Mouse (Mus musculus) midbrain, embryonic 12.5 days (tissue): Measurements from ENCODE around the gene Fnip1. TPM values are rescaled to one million over a fixed set of nuclear protein-coding genes. Genes with fewer than 3 reads are reported as not detected.
"Not testable (repeated sequence)": the region's sequence is repeated elsewhere in the genome, so short reads cannot be mapped to it uniquely, and the experiment has no call there.

ENCODE experiments used
- ATAC-seq: fragments of 200-750 bp; cut with Nextera tagmentation; 2 replicates; pipeline ENCODE4 v1.8.0; 2017; ENCODE audit warnings: low read depth, moderate TSS enrichment, moderate library complexity; ENCODE audit not compliant: low FRiP score
- H3K27ac ChIP-seq: fragments of 300-500 bp; sonication (generic); replicated peaks from 2 replicates; pipeline ENCODE4 v1.5.1; 2016; ENCODE audit warnings: mild to moderate bottlenecking
- H3K27me3 ChIP-seq: fragments of 300-500 bp; sonication (generic); 2 replicates; pipeline ENCODE4 v1.6.1; 2016; ENCODE audit warnings: mild to moderate bottlenecking
- H3K36me3 ChIP-seq: fragments of 300-500 bp; sonication (generic); 2 replicates; pipeline ENCODE4 v1.6.1; 2016
- H3K4me1 ChIP-seq: fragments of 300-500 bp; sonication (generic); 2 replicates; pipeline ENCODE4 v1.6.1; 2016
- H3K4me2 ChIP-seq: fragments of 300-500 bp; sonication (generic); replicated peaks from 2 replicates; pipeline ENCODE4 v1.6.1; 2016; ENCODE audit warnings: mild to moderate bottlenecking, moderate library complexity
- H3K4me3 ChIP-seq: fragments of 300-500 bp; sonication (generic); 2 replicates; pipeline ENCODE4 v1.5.1; 2016; ENCODE audit warnings: mild to moderate bottlenecking
- H3K9ac ChIP-seq: fragments of 300-500 bp; sonication (generic); replicated peaks from 2 replicates; pipeline ENCODE4 v1.6.1; 2016; ENCODE audit warnings: mild to moderate bottlenecking, moderate library complexity
- H3K9me3 ChIP-seq: fragments of 300-500 bp; sonication (generic); 2 replicates; pipeline ENCODE4 v1.6.1; 2016; ENCODE audit warnings: mild to moderate bottlenecking
- WGBS: fragments of 180-500 bp; shearing (Covaris S2); methylation state at CpG from one replicate; pipeline ENCODE4 v1.1.7; 2016; 5-methylcytosine and 5-hydroxymethylcytosine counted together
- polyA plus RNA-seq: library from polyadenylated mRNA; unstranded; fragments of >200 nt; fragmentation: Nextera tagmentation; extraction: Ambion mirVana; gene quantifications from 2 replicates; pipeline ENCODE4 v1.2.1, GENCODE M21; 2016

Fnip1 gene
- polyA plus RNA-seq, 1 experiment from 2014 or later, result 13.3 TPM

DNA sequence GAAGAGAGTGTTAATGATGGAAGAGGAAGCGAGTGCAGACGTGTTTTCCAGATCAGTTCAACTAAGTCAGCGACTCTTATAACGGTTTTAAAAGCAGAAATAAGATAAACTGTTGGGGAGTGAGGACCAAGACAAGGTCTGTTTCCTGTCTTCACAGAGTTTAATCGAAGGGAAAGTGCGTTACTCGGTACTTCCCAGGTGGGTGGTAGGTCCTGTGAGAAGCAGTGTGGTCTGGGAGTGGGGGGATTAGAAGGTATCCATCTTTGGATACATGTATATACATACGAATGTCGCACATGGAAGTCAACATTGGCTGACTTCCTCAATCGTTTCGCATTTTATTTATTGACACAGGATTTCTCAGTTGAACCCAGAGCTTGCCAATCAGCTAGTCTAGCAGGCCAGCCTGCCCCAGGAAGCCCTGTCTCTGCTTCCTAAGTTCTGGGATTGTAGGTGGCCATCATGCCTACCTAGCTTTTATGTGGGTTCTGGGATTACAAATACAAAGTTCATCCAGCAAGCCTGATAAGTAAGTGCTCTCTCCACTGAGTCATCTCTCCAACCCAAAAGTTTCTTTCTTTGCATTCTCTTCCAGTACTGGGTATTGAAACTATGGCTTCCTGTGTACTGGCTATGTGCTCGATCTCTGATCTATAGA, 10.2 kb upstream of the Fnip1 start:
- WGBS, result 84% methylated on average over 12 of the region's 12 CpGs
- no peak overlapping the region for H3K4me3 ChIP-seq
- no peak overlapping the region for H3K9ac ChIP-seq
- H3K36me3 ChIP-seq, result no peaks in the 10 kb centered on the region
- ATAC-seq, result no peak
- no peak overlapping the region for H3K27ac ChIP-seq
- H3K9me3 ChIP-seq, result no peaks in the 10 kb centered on the region
- no peak overlapping the region for H3K4me2 ChIP-seq
- H3K4me1 ChIP-seq, result no peaks in the 10 kb centered on the region
- no peaks in the 10 kb centered on the region; the same call in 1 of the 2 replicates for H3K27me3 ChIP-seq

DNA sequence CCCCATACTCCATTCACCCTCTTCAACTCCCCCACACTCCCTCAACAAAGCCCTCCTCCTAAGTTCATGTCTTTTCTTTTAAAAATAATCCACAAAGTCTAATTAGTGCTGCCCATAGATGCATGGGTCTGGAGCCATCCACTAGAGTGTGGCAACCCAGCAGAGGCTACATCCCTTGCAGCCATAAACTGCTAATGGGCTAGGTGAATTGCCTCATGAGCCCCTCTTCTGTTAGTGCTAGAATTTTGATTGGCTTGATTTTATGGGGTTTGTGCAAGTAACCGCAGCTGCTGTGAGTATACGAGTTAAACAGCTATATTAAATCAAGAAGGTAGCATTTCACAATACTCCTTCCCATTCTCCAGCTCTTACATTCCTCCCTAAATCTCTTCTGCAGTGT, 8.8 kb upstream of the Fnip1 start:
- Histone ChIP-seq H3K4me1 (no peaks in the 10 kb centered on the region), H3K4me3 (no peak overlapping the region), H3K9ac (no peak overlapping the region), H3K27me3 (no peaks in the 10 kb centered on the region; the same call in 1 of the 2 replicates), H3K36me3 (no peaks in the 10 kb centered on the region), H3K27ac (no peak overlapping the region), H3K4me2 (no peak overlapping the region), H3K9me3 (no peaks in the 10 kb centered on the region)
- WGBS, result 95% methylated on average over 2 of the region's 2 CpGs
- no peak for ATAC-seq

DNA sequence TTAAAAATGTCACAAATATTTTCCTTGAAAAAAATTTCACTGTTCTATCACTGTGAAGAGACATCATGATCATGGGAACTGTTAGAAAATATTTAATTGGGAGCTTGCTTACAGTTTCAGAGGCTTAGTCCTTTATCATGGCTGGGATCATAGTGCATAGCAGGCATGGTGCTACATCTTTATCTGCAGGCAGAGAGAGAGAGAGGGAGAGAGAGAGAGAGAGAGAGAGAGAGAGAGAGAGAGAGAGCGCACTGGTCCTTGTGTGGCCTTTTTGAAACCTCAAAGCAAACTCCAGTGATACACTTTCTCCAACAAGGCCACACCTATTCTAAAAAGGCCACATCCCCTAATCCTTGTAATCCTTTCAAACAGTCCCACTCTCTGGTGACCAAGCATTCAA, 2.2 kb upstream of the Fnip1 start:
- H3K36me3 ChIP-seq, result no peaks in the 10 kb centered on the region
- H3K4me2 ChIP-seq, result no peak overlapping the region
- no peak overlapping the region for H3K27ac ChIP-seq
- H3K9ac ChIP-seq, result no peak overlapping the region
- H3K4me3 ChIP-seq, result no peak overlapping the region
- no peaks in the 10 kb centered on the region; the same call in 1 of the 2 replicates for H3K27me3 ChIP-seq
- H3K4me1 ChIP-seq, result peaks cover 18% of the 10 kb centered on the region
- no peaks in the 10 kb centered on the region for H3K9me3 ChIP-seq
- ATAC-seq, result no peak
- WGBS, result 86% methylated on average over 1 of the region's 1 CpGs

DNA sequence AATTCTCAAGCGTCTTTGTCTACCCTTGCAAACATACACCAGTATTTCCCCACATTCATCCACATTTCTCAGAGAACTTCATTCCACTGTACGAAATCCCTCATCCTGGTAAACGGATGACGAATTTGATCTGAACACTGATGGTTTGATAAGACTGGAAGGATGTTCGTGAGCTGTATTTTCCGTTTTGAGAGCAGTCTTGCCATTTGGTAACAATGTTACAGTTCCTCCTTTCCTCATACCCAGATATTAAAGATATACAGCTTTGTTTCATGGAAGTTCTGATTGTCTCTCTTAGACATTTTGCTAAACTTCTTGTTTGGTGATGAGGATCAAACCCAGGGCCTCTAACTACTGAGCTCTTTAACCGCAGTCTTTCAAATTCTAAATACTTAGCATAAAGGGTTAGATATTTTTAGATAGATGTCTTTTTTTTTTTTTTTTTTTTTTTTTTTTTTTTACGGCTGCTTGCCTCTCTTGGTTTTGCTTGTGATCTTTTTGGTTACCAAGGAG, 633 bp upstream of the Fnip1 start:
- Histone ChIP-seq H3K9me3 (no peaks in the 10 kb centered on the region), H3K27ac (no peak overlapping the region), H3K9ac (peak overlapping the region; percentile 51; the same call in 1 of the 2 replicates), H3K4me2 (peak overlapping the region; percentile 76), H3K27me3 (no peaks in the 10 kb centered on the region; the same call in 1 of the 2 replicates), H3K36me3 (no peaks in the 10 kb centered on the region), H3K4me1 (peaks cover 18% of the 10 kb centered on the region), H3K4me3 (peak overlapping the region; percentile 70)
- no peak for ATAC-seq
- WGBS, result 65% methylated on average over 8 of the region's 8 CpGs

DNA sequence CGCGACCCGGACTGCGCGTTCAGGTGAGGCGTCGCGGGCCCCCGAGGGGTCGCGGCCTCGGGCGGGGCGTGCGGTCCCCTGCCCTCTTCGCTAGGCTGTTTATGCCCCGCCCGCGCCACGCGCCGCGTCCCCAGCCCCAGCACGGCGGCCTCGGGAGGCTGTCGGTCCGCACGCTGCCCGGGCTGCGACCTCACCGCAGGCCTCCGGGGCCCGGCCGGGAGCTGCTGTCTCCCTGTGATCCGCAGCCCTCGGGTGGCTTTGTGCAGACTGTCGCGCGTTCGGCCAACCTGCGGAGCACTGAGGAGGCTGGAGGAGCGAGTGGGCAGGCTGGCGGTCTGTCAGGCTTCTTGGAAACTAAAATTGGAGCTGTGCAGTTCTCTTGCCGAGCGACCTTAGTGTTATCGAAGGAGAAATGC, 375 bp downstream of the Fnip1 start:
- H3K9me3 ChIP-seq, result no peaks in the 10 kb centered on the region
- peak overlapping the region; percentile 86 for H3K9ac ChIP-seq
- no peak; the same call in 1 of the 2 replicates for ATAC-seq
- peak overlapping the region; percentile 70 for H3K4me3 ChIP-seq
- H3K4me1 ChIP-seq, result peaks cover 18% of the 10 kb centered on the region
- peak overlapping the region; percentile 76 for H3K4me2 ChIP-seq
- peak overlapping the region; percentile 76 for H3K27ac ChIP-seq
- no peaks in the 10 kb centered on the region for H3K27me3 ChIP-seq
- H3K36me3 ChIP-seq, result no peaks in the 10 kb centered on the region
- under 1% methylated on average over 45 of the region's 47 CpGs for WGBS

DNA sequence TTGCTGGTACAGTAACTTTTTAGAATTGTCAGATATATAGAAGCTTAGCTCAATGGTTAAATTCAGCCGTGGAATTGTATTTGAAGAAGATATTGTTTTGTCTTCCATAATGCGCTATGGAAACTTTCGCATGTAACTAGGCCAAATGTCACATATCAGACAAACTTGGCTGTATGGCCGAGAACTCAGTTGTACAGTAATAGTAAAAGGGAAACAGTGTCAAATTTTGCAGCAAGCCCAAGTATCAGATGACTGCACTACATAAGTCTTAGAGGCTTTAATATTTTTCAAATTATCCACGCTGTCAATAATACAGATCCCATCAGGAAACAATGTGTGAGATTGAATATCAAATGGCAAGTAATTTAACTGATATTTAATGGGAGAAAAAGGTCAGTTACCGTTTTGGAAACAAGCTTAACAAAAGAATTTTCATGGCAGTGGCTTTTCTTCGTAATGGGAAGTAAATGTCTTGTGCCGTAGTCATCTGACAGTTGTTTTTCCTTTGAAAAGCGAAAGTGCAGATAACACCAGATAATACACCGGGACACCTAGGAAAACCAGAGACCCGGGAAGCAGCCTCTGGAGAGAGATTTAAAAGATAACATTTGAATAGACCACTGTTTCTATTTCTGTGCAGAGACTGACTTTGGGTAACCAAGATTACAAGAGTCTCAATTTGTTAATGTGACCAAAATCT, 1.1 kb downstream of the Fnip1 start:
- H3K27ac ChIP-seq, result no peak overlapping the region
- H3K9me3 ChIP-seq, result no peaks in the 10 kb centered on the region
- no peaks in the 10 kb centered on the region for H3K36me3 ChIP-seq
- peak overlapping the region; percentile 76 for H3K4me2 ChIP-seq
- peaks cover 18% of the 10 kb centered on the region for H3K4me1 ChIP-seq
- no peak for ATAC-seq
- H3K9ac ChIP-seq, result peak overlapping the region; percentile 86
- WGBS, result 56% methylated on average over 11 of the region's 11 CpGs
- peak overlapping the region; percentile 70 for H3K4me3 ChIP-seq
- no peaks in the 10 kb centered on the region for H3K27me3 ChIP-seq

DNA sequence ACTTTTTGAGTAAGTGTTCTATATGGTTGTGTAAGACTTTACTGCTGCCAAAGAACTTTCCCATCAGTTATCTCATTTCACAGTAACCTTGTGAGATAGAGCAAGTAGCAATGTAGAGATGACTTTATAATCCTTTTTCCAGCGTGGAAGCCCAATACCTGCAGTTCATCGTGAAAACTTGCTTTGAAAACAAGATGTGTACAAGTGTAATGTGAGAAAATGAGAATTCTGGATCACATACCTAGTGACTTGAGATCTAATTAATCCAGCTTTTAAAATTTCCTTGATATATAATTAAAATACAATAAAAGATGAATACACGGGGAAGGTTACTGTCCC, 1.7 kb downstream of the Fnip1 start:
- peak overlapping the region; percentile 76 for H3K4me2 ChIP-seq
- H3K36me3 ChIP-seq, result no peaks in the 10 kb centered on the region
- H3K9me3 ChIP-seq, result no peaks in the 10 kb centered on the region
- 82% methylated on average over 3 of the region's 3 CpGs for WGBS
- no peak overlapping the region for H3K9ac ChIP-seq
- peak overlapping the region; percentile 70 for H3K4me3 ChIP-seq
- no peak overlapping the region for H3K27ac ChIP-seq
- H3K4me1 ChIP-seq, result peaks cover 18% of the 10 kb centered on the region
- ATAC-seq, result no peak
- H3K27me3 ChIP-seq, result no peaks in the 10 kb centered on the region

DNA sequence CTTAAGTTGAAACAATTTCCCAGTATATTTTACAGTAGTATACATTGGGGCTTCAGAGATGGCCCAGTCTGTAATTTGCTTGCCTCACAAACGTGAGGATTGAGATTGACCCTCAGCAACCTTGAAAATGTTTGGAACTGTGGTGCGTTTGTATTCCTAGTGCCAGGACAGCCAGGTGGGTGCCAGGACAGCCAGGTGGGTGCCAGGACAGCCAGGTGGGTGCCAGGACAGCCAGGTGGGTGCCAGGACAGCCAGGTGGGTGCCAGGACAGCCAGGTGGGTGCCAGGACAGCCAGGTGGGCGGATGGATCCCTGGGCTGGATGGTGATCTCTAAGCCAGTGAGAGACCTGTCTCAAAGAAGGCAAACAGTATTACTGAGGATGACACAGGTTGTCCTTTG, 12.8 kb downstream of the Fnip1 start:
- not testable (repeated sequence) for H3K4me3 ChIP-seq, H3K27ac ChIP-seq, H3K9ac ChIP-seq, H3K36me3 ChIP-seq, H3K27me3 ChIP-seq, ATAC-seq, H3K4me2 ChIP-seq, H3K4me1 ChIP-seq, H3K9me3 ChIP-seq
- 93% methylated on average over 3 of the region's 3 CpGs for WGBS

DNA sequence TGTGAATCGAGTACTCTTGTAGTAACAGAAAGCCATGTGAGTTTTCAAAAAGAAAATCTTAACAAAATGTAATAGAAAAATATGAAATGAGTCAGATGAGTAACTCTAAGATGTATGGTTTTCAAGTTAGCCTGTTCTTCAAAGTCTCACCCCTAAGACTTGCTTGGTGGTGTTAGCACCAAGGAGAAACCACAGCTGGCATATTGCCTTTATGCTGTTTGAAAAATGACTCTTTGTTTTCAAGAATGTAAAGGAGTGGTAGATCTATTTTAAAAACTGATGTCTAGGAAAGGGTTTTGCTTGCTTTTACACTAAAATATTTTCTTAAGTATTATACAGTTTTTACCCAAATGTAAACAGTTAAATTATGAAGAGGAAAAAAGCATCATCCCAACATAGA, 16.5 kb downstream of the Fnip1 start:
- H3K27me3 ChIP-seq, result no peaks in the 10 kb centered on the region

DNA sequence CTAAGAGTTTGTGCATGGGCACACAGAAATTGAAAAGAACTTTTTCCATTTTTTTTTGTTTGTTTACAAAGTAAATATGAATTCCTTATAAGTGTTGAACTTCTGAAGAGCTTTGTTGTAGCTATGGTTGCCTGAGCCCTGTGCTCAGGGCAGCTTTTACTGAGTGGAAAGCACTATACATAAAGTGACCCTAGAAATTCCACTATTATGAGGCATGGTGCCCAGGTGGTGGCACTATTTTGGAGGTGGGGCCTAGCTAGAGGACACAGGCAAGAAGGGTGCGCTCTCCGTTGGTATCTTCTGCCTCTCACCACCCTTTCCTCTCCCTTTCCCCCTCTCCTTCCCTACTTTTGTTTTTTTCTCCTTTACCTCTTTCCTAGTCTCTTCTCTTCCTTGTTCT, 18.9 kb downstream of the Fnip1 start:
- Histone ChIP-seq H3K9ac (no peak overlapping the region), H3K9me3 (no peaks in the 10 kb centered on the region), H3K4me3 (no peak overlapping the region), H3K4me2 (no peak overlapping the region), H3K27ac (no peak overlapping the region), H3K4me1 (no peaks in the 10 kb centered on the region), H3K36me3 (no peaks in the 10 kb centered on the region), H3K27me3 (no peaks in the 10 kb centered on the region)
- ATAC-seq, result no peak
- WGBS, result 85% methylated on average over 2 of the region's 2 CpGs

More for the DNA sequence above, 16.5 kb downstream of the Fnip1 start:
- 94% methylated on average over 1 of the region's 1 CpGs for WGBS
- H3K27ac ChIP-seq, result no peak overlapping the region
- no peak overlapping the region for H3K4me3 ChIP-seq
- no peak for ATAC-seq
- no peaks in the 10 kb centered on the region for H3K36me3 ChIP-seq
- no peaks in the 10 kb centered on the region for H3K9me3 ChIP-seq
- no peak overlapping the region for H3K9ac ChIP-seq
- H3K4me2 ChIP-seq, result no peak overlapping the region
- no peaks in the 10 kb centered on the region for H3K4me1 ChIP-seq

DNA sequence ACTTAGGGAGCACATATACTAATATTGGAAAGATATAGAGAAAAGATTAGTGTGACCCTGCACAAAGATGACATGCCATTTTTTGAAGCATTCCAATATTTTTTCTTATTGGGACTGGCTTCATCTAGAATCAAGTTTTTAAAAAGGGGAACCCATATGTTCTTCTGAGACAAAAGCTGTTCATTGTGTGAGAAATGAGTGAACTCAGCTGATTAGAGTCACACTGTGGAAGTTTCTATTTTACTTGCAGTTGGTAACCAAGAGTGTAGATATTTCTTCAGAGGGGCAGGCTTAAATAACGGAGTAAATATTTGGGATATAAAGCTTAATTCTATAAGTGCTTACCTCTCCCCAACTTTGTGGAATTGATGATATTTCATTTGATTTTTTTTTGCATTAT, 20.2 kb downstream of the Fnip1 start:
- no peaks in the 10 kb centered on the region for H3K9me3 ChIP-seq
- H3K4me2 ChIP-seq, result no peak overlapping the region
- H3K36me3 ChIP-seq, result no peaks in the 10 kb centered on the region
- no peak overlapping the region for H3K9ac ChIP-seq
- H3K4me1 ChIP-seq, result no peaks in the 10 kb centered on the region
- no peaks in the 10 kb centered on the region for H3K27me3 ChIP-seq
- no peak overlapping the region for H3K27ac ChIP-seq
- no peak for ATAC-seq
- H3K4me3 ChIP-seq, result no peak overlapping the region
- 95% methylated on average over 1 of the region's 1 CpGs for WGBS

DNA sequence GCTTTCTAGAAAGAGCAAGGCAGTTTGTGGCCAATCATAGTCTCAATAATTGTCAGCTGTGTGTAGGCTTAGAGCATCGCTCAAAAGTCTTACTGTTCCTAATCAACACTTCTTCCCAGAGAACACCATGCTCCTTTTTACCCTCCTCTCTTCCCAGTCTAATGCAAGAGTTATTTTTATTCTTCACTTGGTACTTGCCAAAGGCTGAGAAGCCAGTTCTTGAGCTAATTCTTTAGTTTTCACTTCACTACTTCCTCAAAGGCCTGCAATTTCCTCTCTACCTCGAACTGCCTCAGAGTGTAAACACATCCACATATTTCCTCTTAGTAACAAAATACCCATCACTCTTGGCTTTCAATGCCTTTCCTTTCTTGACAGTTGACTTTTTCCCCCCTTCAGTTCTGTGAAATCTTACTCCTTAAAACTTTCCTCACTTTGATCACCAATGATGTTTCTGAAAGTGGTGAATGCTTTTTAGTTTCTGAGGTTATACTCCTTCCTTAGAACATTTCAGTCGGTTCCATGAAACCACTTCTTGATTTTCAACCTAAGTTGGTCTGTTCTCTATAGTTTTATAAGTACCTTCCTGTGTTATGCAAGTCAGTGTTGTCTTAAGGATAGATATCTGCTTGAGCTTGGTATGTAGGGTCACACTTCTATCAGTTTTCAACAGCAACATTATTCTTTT, 26.7 kb downstream of the Fnip1 start:
- no peak overlapping the region for H3K27ac ChIP-seq
- H3K9me3 ChIP-seq, result no peaks in the 10 kb centered on the region
- no peaks in the 10 kb centered on the region for H3K4me1 ChIP-seq
- 78% methylated on average over 3 of the region's 3 CpGs for WGBS
- ATAC-seq, result no peak
- no peak overlapping the region for H3K9ac ChIP-seq
- H3K36me3 ChIP-seq, result 0 out of 2 replicates have a peak, but pooled peaks cover 4% of the 10 kb centered on the region
- H3K4me3 ChIP-seq, result no peak overlapping the region
- no peak overlapping the region for H3K4me2 ChIP-seq
- H3K27me3 ChIP-seq, result no peaks in the 10 kb centered on the region
